Mouse (Mus musculus) adrenal gland, postnatal 14 days (tissue): Measurements from ENCODE around the gene Itgad. TPM values are rescaled to one million over a fixed set of nuclear protein-coding genes. Genes with fewer than 3 reads are reported as not detected.
A peak's percentile ranks its signal among the peaks of the same experiment; 100 is the strongest.
"Not testable (repeated sequence)": the region's sequence is repeated elsewhere in the genome, so short reads cannot be mapped to it uniquely, and the experiment has no call there.

Experiments used
- DNase-seq: peaks from one replicate; pipeline ENCODE4 v3.0.0; 2021; ENCODE audit warnings: mixed read lengths
- long read RNA-seq, 2 experiments: library from polyadenylated mRNA; stranded (forward); transcript quantifications; one replicate each; pipeline ENCODE4 v2.0.0; 2021
- total RNA-seq: library from RNA; stranded (reverse); gene quantifications from 2 replicates; pipeline ENCODE4 v1.2.3, GENCODE M21; 2021

Gene Itgad
- total RNA-seq: 0.45 and 0.93 TPM in 2 replicates
- long read RNA-seq, experiment 1: 0 reads
- long read RNA-seq, experiment 2: 0 reads

- DNase-seq: no peak
Measured at GRCm38 (mm10) chr7:128154076-128154475, at the start of gene Itgad. Gene Itgad, plus strand, starts transcription at chr7:128154376.

GRCm38 (mm10) chr7:128105246-128105645, 48.9 kb upstream of the Itgad start:
- DNase-seq: no peak

GRCm38 (mm10) chr7:128107462-128107861, 46.7 kb upstream of the Itgad start:
- no peak for DNase-seq

- DNase-seq: no peak
Measured at GRCm38 (mm10) chr7:128110314-128110713, 43.9 kb upstream of the Itgad start.

DNA sequence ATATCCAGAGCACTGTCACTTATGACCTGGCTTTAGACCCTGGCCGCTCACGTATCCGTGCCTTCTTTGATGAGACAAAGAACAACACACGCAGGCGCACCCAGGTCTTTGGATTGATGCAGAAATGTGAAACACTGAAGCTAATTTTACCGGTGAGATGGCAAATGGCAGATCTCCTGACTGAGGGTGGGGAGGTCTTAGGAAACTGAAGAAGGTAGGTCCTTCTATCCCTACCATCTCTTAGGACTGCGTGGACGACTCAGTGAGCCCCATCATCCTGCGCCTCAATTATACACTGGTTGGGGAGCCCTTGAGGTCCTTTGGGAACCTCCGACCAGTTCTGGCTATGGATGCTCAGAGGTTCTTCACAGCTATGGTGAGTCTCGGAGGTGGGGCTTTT, 42.0 kb upstream of the Itgad start:
- DNase-seq: no peak

- no peak for DNase-seq
Measured at GRCm38 (mm10) chr7:128114371-128115105, 39.6 kb upstream of the Itgad start.

GRCm38 (mm10) chr7:128115211-128115958, 38.8 kb upstream of the Itgad start:
- no peak for DNase-seq

- DNase-seq: no peak
Measured at GRCm38 (mm10) chr7:128116396-128116795, 37.8 kb upstream of the Itgad start.

DNA sequence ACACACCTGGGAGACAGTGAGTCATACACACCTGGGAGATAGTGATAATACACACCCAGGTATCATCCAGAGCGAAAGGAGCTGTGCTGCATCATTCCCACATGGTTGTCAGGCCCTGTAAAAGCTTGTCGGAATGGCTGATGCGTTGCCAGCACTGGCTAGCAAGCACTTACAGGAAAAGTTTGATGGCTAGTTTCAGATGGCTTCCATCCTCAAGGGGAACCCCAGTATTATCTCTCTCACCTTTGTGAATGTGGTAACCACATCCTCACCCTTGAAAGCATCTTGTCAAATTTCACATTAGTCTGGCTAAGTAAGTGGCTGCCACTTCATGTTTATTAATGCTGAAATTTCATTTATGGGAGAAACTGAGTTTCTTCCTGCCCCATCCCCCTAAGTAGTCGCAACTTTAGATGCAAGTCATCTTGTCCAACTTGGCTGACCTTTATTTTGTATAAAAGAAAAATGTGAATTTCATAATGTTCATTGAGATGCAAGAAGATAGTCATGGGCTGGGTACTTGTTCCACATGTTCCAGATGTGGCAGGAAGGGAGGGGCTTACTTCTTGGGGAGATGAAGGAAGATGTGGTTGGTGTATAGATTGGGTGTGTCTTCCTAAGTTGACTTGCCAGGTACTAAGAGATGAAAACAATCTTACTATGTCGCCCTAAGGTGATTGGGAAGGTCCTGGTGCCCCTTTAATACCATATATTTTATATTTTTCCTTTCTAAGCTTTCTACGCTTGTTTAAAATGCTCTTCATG, 34.3 kb upstream of the Itgad start:
- DNase-seq: no peak

GRCm38 (mm10) chr7:128128741-128129720, 25.1 kb upstream of the Itgad start, which contains the start of gene Itgax:
Gene Itgax, plus strand, starts transcription at chr7:128129547.
- DNase-seq: peak; percentile 57

DNA sequence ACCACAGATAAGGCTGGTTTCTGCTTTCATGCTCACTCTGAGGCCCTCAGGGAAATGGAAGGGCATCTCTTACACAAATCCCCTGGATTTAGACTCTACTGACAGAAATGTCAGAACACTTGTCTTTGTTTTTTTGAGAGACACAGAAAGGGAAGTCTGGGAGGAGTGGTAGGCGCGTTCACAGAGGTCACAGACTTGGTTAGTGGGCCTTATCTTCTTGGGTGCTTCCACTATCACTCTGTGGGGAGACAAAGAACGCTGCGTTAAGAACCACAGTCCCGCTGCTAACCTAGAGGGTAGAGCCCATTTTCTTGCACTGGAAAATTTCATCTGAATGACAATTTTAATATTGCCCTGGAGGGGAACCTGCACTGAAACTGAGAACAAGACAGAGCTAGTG, 22.0 kb upstream of the Itgad start:
- DNase-seq: no peak

- DNase-seq: no peak
Measured at GRCm38 (mm10) chr7:128133596-128133995, 20.6 kb upstream of the Itgad start.

DNA sequence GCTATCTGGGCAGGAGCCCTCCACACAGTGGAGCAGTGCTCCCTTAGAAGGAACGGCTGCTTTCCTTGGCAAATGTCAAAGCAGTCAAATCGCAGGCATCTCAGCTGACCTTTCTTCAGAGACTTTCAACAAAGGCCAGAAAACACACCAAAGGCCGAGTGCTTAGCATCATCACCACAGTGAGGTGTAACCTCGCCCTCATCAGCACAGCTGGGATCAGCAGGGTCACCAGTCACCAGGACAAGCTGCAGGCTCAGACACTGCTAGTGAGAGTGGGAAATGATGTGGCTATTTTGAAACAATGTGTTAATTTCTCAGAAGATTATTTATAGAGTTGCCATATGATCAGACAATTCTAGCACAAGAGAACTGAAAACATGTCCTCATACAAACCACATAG, 17.2 kb upstream of the Itgad start:
- no peak for DNase-seq

DNA sequence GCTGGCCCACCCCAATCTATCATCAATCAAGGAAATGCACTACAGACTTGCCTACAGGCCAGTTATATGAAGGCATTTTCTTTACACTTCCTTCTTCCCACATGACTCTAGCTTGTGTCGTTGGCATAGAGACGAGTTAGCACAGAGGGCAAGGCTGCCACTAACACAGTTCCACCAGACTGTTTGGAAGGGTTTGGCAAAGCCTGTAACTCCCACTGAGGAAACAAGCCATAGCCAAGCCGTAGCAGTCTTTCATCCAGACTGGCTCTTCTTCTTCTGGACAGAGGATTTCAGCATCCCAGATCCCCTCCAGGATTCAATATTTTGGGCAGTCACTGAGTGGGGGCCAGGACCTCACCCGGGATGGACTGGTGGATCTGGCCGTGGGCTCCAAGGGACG, 14.6 kb upstream of the Itgad start:
- no peak for DNase-seq

DNA sequence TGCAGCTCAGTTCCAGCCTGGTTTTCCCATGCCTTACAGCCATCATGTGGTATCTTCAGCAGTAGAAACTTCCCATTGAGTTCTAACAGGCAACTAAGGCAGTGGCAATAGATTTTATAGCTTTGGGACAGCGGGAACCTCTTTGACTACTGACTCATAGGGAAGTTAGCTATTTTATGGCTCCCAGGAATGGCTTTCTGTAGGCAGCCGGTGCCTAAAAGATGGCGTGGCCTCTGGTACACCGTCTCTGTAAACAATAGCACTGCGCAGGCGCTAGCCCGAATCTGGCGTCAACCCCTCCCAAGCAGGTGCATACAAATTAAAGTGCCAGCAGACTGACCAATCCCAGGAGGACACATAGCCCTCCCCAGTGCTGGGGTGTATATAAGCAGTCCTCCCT, 3.2 kb upstream of the Itgad start:
- no peak for DNase-seq

- DNase-seq: peak; percentile 11
Measured at GRCm38 (mm10) chr7:128154924-128155323, 748 bp downstream of the Itgad start.

GRCm38 (mm10) chr7:128158688-128159354, 4.6 kb downstream of the Itgad start:
- DNase-seq: not testable (repeated sequence)

DNA sequence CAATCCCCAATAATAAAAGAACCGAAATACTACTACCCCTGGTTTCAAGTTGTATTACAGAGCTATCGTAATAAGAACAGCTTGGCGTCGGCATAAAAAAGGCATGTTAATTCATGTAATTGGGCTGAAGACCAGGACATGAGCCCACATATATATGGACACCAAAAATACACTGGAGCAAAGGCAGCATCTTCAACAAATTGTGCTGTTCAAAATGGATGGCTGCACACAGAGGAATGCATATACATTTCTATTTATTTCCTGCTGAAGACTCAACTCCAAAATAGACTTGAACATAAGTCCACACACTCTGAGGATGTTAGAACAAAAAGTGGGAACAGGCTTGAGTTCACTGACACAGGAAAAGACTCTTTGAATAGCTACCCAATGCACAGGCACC, 9.8 kb downstream of the Itgad start:
- DNase-seq: no peak

DNA sequence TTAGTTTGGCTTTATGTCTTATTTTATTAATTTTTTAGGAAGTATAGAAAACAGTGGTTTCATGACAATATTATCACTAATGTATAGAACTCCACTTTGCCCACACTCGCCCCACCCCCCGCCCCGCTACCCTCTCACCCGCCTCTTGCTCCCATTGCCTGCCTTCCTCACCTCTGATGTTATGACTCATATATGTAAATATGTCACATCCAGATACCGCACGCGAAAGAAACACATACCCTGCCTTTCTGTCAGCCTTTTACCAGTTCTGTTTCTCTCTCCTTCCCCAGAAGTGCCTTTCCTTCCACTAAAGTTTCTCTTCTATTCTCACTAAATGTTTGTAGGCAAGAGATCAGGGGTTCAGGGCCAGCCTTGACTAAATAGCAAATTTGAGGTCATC, 12.2 kb downstream of the Itgad start:
- DNase-seq: no peak

GRCm38 (mm10) chr7:128169996-128170395, 15.8 kb downstream of the Itgad start:
- no peak for DNase-seq

- no peak for DNase-seq
Measured at GRCm38 (mm10) chr7:128178385-128178784, 24.2 kb downstream of the Itgad start.
